Mouse (Mus musculus) heart, embryonic 11.5 days (tissue): Measurements from ENCODE around the gene Tmem238l. TPM values are rescaled to one million over a fixed set of nuclear protein-coding genes. Genes with fewer than 3 reads are reported as not detected.

Experiments
- ATAC-seq: fragments of 200-750 bp; cut with Nextera tagmentation; replicated peaks from 2 replicates; pipeline ENCODE4 v1.8.0; 2017; ENCODE audit warnings: moderate library complexity; ENCODE audit not compliant: insufficient number of reproducible peaks, low FRiP score, low TSS enrichment
- H3K27ac ChIP-seq: fragments of 300-500 bp; sonication (generic); 2 replicates; pipeline ENCODE4 v1.5.1; 2014; ENCODE audit warnings: mild to moderate bottlenecking, low read depth, low read length
- H3K27me3 ChIP-seq: fragments of 300-500 bp; sonication (generic); 2 replicates; pipeline ENCODE4 v1.6.1; 2014; ENCODE audit warnings: mild to moderate bottlenecking, low read length, mixed read lengths; ENCODE audit not compliant: control insufficient read depth, insufficient read depth
- H3K36me3 ChIP-seq: fragments of 300-500 bp; sonication (generic); 2 replicates; pipeline ENCODE4 v1.6.1; 2014; ENCODE audit warnings: mild to moderate bottlenecking, low read length, moderate library complexity, mixed read lengths; ENCODE audit not compliant: control insufficient read depth, insufficient read depth
- H3K4me1 ChIP-seq: fragments of 300-500 bp; sonication (generic); 2 replicates; pipeline ENCODE4 v1.6.1; 2014; ENCODE audit warnings: low read length; ENCODE audit not compliant: control insufficient read depth, insufficient read depth
- H3K4me2 ChIP-seq: fragments of 300-500 bp; sonication (generic); 2 replicates; pipeline ENCODE4 v1.6.1; 2014; ENCODE audit warnings: mild to moderate bottlenecking, moderate library complexity
- H3K4me3 ChIP-seq: fragments of 300-500 bp; sonication (generic); 2 replicates; pipeline ENCODE4 v1.5.1; 2014; ENCODE audit warnings: low read depth, low read length
- H3K9ac ChIP-seq: fragments of 300-500 bp; sonication (generic); 2 replicates; pipeline ENCODE4 v1.6.1; 2014; ENCODE audit warnings: mild to moderate bottlenecking, low read depth, low read length, moderate library complexity
- H3K9me3 ChIP-seq: fragments of 300-500 bp; sonication (generic); replicated peaks from 2 replicates; pipeline ENCODE4 v1.6.1; 2016; ENCODE audit warnings: low read length; ENCODE audit not compliant: control insufficient read depth
- WGBS: fragments of 180-500 bp; shearing (Covaris S2); extraction: QIAGEN DNeasy Blood & Tissue Kit; methylation state at CpG from one replicate; pipeline ENCODE4 v1.1.7; 2014; ENCODE audit not compliant: insufficient replicate concordance; 5-methylcytosine and 5-hydroxymethylcytosine counted together
- polyA plus RNA-seq: library from polyadenylated mRNA; unstranded; fragments of >200 nt; fragmentation: Nextera tagmentation; extraction: Ambion mirVana; gene quantifications from 2 replicates; pipeline ENCODE4 v1.2.1, GENCODE M21; 2014

The Tmem238l gene
- polyA plus RNA-seq, 1 experiment from 2014 or later: 0.16 TPM

DNA sequence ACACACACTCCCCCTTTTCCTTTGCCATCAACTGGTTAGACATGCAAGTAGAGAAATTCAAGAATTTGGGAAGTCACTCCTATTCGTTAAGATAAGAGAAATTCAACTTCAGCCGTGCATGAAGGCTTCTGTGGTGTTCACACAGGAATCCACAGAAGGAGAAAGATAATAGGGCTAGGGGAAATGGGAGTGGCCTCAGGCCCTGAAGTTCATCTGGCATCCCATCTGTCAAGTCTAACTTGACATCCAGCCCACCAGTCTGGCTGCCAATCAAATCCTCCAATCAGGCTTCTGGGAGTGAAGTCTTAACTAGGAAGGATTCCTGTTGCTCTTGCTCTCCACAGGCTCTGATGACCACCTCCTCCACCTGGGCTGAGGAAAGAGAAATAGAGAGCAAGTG is 46.5 kb downstream of the Tmem238l start:
- Histone ChIP-seq H3K4me1 (peaks cover 6% of the 10 kb centered on the region; the same call in 1 of the 2 replicates), H3K27ac (no peak overlapping the region), H3K9ac (no peak overlapping the region), H3K36me3 (no peaks in the 10 kb centered on the region), H3K4me3 (no peak overlapping the region), H3K9me3 (no peaks in the 10 kb centered on the region), H3K4me2 (no peak overlapping the region), H3K27me3 (no peaks in the 10 kb centered on the region)
- no peak for ATAC-seq
- 42% methylated on average over 2 of the region's 2 CpGs for WGBS

DNA sequence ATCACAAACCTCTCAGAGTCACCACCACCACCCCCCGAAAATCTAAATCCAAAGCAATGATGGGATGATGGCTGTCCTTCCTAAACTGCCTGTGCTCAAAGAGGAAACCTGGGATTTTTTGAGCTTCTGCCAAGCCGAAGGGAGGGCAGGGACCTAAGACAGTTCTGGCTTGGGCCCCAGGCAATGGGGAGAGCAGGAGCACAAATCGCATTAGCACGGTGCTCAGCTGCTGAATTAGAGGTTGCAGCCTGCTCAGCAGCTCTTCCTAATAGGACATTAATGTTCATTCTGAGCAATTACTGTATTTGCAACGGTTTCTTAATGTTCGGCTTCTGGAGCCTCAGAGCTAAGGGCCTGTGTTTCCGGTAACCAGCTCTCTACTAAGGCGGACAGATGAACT is 51.5 kb downstream of the Tmem238l start:
- Histone ChIP-seq H3K27me3 (no peaks in the 10 kb centered on the region), H3K36me3 (no peaks in the 10 kb centered on the region), H3K9me3 (no peaks in the 10 kb centered on the region), H3K27ac (no peak overlapping the region), H3K4me1 (peaks cover 3% of the 10 kb centered on the region; the same call in 1 of the 2 replicates), H3K9ac (no peak overlapping the region), H3K4me2 (no peak overlapping the region), H3K4me3 (no peak overlapping the region)
- 82% methylated on average over 8 of the region's 8 CpGs for WGBS
- no peak for ATAC-seq

DNA sequence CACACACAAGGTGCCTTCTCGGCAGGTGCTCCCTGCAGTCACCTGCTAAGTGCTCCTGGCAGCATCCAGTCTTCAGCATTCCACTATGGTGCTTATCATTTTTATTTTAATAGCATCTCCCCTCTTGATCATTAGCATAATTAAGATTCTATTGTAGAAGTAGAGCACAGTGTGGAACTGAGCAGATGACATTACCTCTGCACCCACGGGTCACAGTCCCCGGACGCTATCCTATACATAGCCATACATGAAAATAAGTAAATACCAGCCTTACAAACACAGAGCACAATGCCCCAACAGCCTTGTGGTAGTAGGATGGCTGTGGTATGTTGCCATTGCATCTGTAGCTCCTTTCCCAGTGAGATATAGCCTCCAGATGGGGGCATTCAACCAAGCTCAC is 52.1 kb downstream of the Tmem238l start:
- H3K9me3 ChIP-seq: no peaks in the 10 kb centered on the region
- no peak for ATAC-seq
- H3K27me3 ChIP-seq: no peaks in the 10 kb centered on the region
- H3K36me3 ChIP-seq: no peaks in the 10 kb centered on the region
- no peak overlapping the region for H3K9ac ChIP-seq
- H3K4me3 ChIP-seq: no peak overlapping the region
- no peak overlapping the region for H3K4me2 ChIP-seq
- peaks cover 3% of the 10 kb centered on the region; the same call in 1 of the 2 replicates for H3K4me1 ChIP-seq
- 92% methylated on average over 4 of the region's 4 CpGs for WGBS
- H3K27ac ChIP-seq: no peak overlapping the region

DNA sequence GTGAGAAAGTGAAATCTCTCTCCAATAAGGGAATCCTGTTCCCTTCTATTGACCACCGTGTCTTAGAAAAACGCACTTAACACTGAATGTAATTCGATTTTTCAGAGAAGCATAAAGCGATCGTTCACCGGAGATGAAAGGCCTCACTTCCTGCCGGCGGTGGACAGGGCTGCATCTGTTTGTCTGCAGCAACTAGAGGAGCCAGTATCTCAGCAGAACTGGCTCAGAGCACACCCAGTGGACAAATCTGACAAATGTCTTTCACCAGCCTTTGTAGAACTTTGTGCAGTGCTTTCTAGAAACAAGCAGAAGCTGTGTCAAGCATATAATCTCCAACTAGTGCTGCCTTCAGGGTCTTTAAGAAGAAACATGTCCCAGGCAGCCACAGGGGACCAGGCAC is 54.0 kb downstream of the Tmem238l start:
- Histone ChIP-seq H3K27ac (no peak overlapping the region), H3K4me1 (peaks cover 3% of the 10 kb centered on the region; the same call in 1 of the 2 replicates), H3K36me3 (no peaks in the 10 kb centered on the region), H3K9me3 (no peaks in the 10 kb centered on the region), H3K9ac (no peak overlapping the region), H3K4me3 (no peak overlapping the region), H3K4me2 (peak overlapping the region; percentile 29), H3K27me3 (no peaks in the 10 kb centered on the region)
- 10% methylated on average over 8 of the region's 8 CpGs for WGBS
- ATAC-seq: no peak

DNA sequence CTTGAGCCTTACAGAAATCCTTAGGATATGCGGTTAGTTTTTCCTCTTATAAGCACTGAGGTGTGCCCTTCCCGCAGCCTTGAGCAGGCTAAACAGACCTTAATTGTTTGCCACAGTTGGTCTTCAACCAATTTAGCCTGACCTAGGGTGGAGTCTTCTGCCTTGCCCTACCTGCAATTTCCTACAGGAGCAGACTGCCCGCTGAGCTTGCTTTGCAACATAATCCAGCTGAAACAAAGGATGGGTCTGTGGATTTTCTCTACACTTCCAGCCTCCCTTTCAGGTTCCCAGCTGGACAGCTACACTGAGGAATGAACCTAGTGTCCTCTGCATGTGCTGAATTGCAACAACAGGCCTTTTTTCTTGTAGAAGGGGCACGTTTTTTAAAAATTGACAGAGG is 55.2 kb downstream of the Tmem238l start:
- Histone ChIP-seq H3K4me2 (no peak overlapping the region), H3K9ac (no peak overlapping the region), H3K4me1 (peaks cover 3% of the 10 kb centered on the region; the same call in 1 of the 2 replicates), H3K36me3 (no peaks in the 10 kb centered on the region), H3K9me3 (no peaks in the 10 kb centered on the region), H3K27me3 (no peaks in the 10 kb centered on the region), H3K27ac (no peak overlapping the region), H3K4me3 (no peak overlapping the region)
- no peak for ATAC-seq
- WGBS: 51% methylated on average over 4 of the region's 4 CpGs

Other genes with a start within 250 kb of the Tmem238l start
- gene Pirt, start 44.7 kb upstream of the Tmem238l start, polyA plus RNA-seq: 10.0 and 10.5 TPM in 2 replicates
- 0.87 and 2.1 TPM in 2 replicates for gene Tmem220, start 68.5 kb downstream of the Tmem238l start, polyA plus RNA-seq
- gene Adprm, start 96.0 kb downstream of the Tmem238l start, polyA plus RNA-seq: 18.9 and 21.2 TPM in 2 replicates
- gene Sco1, start 96.0 kb downstream of the Tmem238l start, polyA plus RNA-seq: 24.2 and 24.9 TPM in 2 replicates
- 0.44 and 0.56 TPM in 2 replicates for gene Myh3, start 121.7 kb downstream of the Tmem238l start, polyA plus RNA-seq
- not detected in 2 replicates for gene Myh2, start 214.4 kb downstream of the Tmem238l start, polyA plus RNA-seq
- 0.11 and 0.13 TPM in 2 replicates for gene Myh1, start 243.4 kb downstream of the Tmem238l start, polyA plus RNA-seq